Mouse (Mus musculus) lung, embryonic 14.5 days (tissue): ENCODE results near the gene Sox6. TPM values are rescaled to one million over a fixed set of nuclear protein-coding genes. Genes with fewer than 3 reads are reported as not detected.

Source experiments
- ATAC-seq: fragments of 200-750 bp; cut with Nextera tagmentation; 2 replicates; pipeline ENCODE4 v1.8.0; 2017; ENCODE audit warnings: mild to moderate bottlenecking, moderate TSS enrichment, moderate library complexity; ENCODE audit not compliant: insufficient read depth
- DNase-seq: peaks from one replicate; pipeline ENCODE4 v3.0.0-alpha.2; 2015
- H3K27ac ChIP-seq: fragments of 300-500 bp; sonication (generic); 2 replicates; pipeline ENCODE4 v1.5.1; 2014; ENCODE audit warnings: low read depth, mild to moderate bottlenecking, moderate library complexity
- H3K27me3 ChIP-seq: fragments of 300-500 bp; sonication (generic); 2 replicates; pipeline ENCODE4 v1.6.1; 2014; ENCODE audit warnings: low read length, control low read depth; ENCODE audit not compliant: insufficient read depth
- H3K36me3 ChIP-seq: fragments of 300-500 bp; sonication (generic); 2 replicates; pipeline ENCODE4 v1.6.1; 2014; ENCODE audit warnings: control low read depth; ENCODE audit not compliant: insufficient read depth
- H3K4me1 ChIP-seq: fragments of 300-500 bp; sonication (generic); 2 replicates; pipeline ENCODE4 v1.6.1; 2014; ENCODE audit warnings: antibody characterized with exemption, control low read depth; ENCODE audit not compliant: insufficient read depth
- H3K4me2 ChIP-seq: fragments of 300-500 bp; sonication (generic); 2 replicates; pipeline ENCODE4 v1.6.1; 2014; ENCODE audit warnings: mild to moderate bottlenecking
- H3K4me3 ChIP-seq: fragments of 300-500 bp; sonication (generic); 2 replicates; pipeline ENCODE4 v1.5.1; 2014; ENCODE audit warnings: low read depth, low read length
- H3K9ac ChIP-seq: fragments of 300-500 bp; sonication (generic); 2 replicates; pipeline ENCODE4 v1.6.1; 2014
- H3K9me3 ChIP-seq: fragments of 300-500 bp; sonication (generic); 2 replicates; pipeline ENCODE4 v1.6.1; 2016; ENCODE audit warnings: low read depth, low read length, control low read depth
- CTCF ChIP-seq: IDR thresholded peaks from 2 replicates; pipeline ENCODE4 v1.5.1; 2016; ENCODE audit warnings: antibody characterized with exemption, low read depth
- WGBS: fragments of 180-500 bp; shearing (Covaris S2); extraction: QIAGEN DNeasy Blood & Tissue Kit; methylation state at CpG from one replicate; pipeline ENCODE4 v1.1.7; 2014; 5-methylcytosine and 5-hydroxymethylcytosine counted together
- polyA plus RNA-seq: library from polyadenylated mRNA; unstranded; fragments of >200 nt; fragmentation: Nextera tagmentation; extraction: Ambion mirVana; gene quantifications from 2 replicates; pipeline ENCODE4 v1.2.1, GENCODE M21; 2014

Gene Sox6
- polyA plus RNA-seq, 1 experiment from 2014 or later: 22.0 TPM

GRCm38 (mm10) chr7:115543596-115543995 is 495.0 kb downstream of the Sox6 start:
- TF ChIP-seq CTCF: no peak
- H3K9me3 ChIP-seq: no peaks in the 10 kb centered on the region
- ATAC-seq (no peak), DNase-seq (no peak)
- no peaks in the 10 kb centered on the region for H3K27me3 ChIP-seq
- H3K9ac ChIP-seq: no peak overlapping the region
- no peak overlapping the region for H3K4me2 ChIP-seq
- no peaks in the 10 kb centered on the region for H3K36me3 ChIP-seq
- H3K4me1 ChIP-seq: no peaks in the 10 kb centered on the region
- H3K4me3 ChIP-seq: no peak overlapping the region
- WGBS: 71% methylated on average over 4 of the region's 4 CpGs
- H3K27ac ChIP-seq: no peak overlapping the region

- H3K4me1 ChIP-seq: no peaks in the 10 kb centered on the region
- ATAC-seq (no peak), DNase-seq (peak; percentile 15)
- 12% methylated on average over 2 of the region's 2 CpGs for WGBS
- H3K4me2 ChIP-seq: no peak overlapping the region
- no peak overlapping the region for H3K27ac ChIP-seq
- H3K27me3 ChIP-seq: no peaks in the 10 kb centered on the region
- H3K4me3 ChIP-seq: no peak overlapping the region
- H3K9me3 ChIP-seq: no peaks in the 10 kb centered on the region
- H3K36me3 ChIP-seq: no peaks in the 10 kb centered on the region
- no peak for TF ChIP-seq CTCF
- H3K9ac ChIP-seq: no peak overlapping the region
These were observed 498.3 kb downstream of the Sox6 start for GRCm38 (mm10) chr7:115540261-115540660.

- DNase-seq (no peak), ATAC-seq (no peak)
- H3K4me1 ChIP-seq: no peaks in the 10 kb centered on the region
- H3K9me3 ChIP-seq: no peaks in the 10 kb centered on the region
- no peak overlapping the region for H3K4me3 ChIP-seq
- H3K27ac ChIP-seq: no peak overlapping the region
- 77% methylated on average over 9 of the region's 9 CpGs for WGBS
- no peak for TF ChIP-seq CTCF
- H3K4me2 ChIP-seq: no peak overlapping the region
- no peaks in the 10 kb centered on the region for H3K36me3 ChIP-seq
- no peaks in the 10 kb centered on the region for H3K27me3 ChIP-seq
- no peak overlapping the region for H3K9ac ChIP-seq
These were observed 499.6 kb downstream of the Sox6 start for GRCm38 (mm10) chr7:115539003-115539402.

- H3K4me3 ChIP-seq: no peak overlapping the region
These were observed 501.0 kb downstream of the Sox6 start for GRCm38 (mm10) chr7:115537636-115538035.

GRCm38 (mm10) chr7:115536521-115536920 is 502.1 kb downstream of the Sox6 start:
- no peak for DNase-seq
- WGBS: 76% methylated on average over 2 of the region's 3 CpGs
- ATAC-seq: no peak
- Histone ChIP-seq H3K27me3 (no peaks in the 10 kb centered on the region), H3K27ac (no peak overlapping the region), H3K4me1 (no peaks in the 10 kb centered on the region), H3K4me3 (no peak overlapping the region), H3K9ac (no peak overlapping the region), H3K4me2 (no peak overlapping the region), H3K9me3 (no peaks in the 10 kb centered on the region), H3K36me3 (no peaks in the 10 kb centered on the region)
- no peak for TF ChIP-seq CTCF

More at GRCm38 (mm10) chr7:115537636-115538035, 501.0 kb downstream of the Sox6 start:
- WGBS: 88% methylated on average over 3 of the region's 3 CpGs
- Histone ChIP-seq H3K4me1 (no peaks in the 10 kb centered on the region), H3K9ac (no peak overlapping the region), H3K27ac (no peak overlapping the region), H3K36me3 (no peaks in the 10 kb centered on the region), H3K27me3 (no peaks in the 10 kb centered on the region), H3K9me3 (no peaks in the 10 kb centered on the region), H3K4me2 (no peak overlapping the region)
- ATAC-seq (no peak), DNase-seq (no peak)
- TF ChIP-seq CTCF: no peak

GRCm38 (mm10) chr7:115531875-115532274 is 506.7 kb downstream of the Sox6 start:
- DNase-seq: no peak
- H3K27me3 ChIP-seq: no peaks in the 10 kb centered on the region
- H3K4me3 ChIP-seq: no peak overlapping the region
- H3K4me1 ChIP-seq: no peaks in the 10 kb centered on the region
- no peak overlapping the region for H3K4me2 ChIP-seq
- H3K9ac ChIP-seq: no peak overlapping the region
- H3K9me3 ChIP-seq: no peaks in the 10 kb centered on the region
- 35% methylated on average over 1 of the region's 1 CpGs for WGBS
- no peak overlapping the region for H3K27ac ChIP-seq
- no peak; the same call in 1 of the 2 replicates for ATAC-seq
- no peak for TF ChIP-seq CTCF
- H3K36me3 ChIP-seq: no peaks in the 10 kb centered on the region

- H3K27ac ChIP-seq: no peak overlapping the region
- H3K4me2 ChIP-seq: no peak overlapping the region
- H3K9me3 ChIP-seq: no peaks in the 10 kb centered on the region
- H3K4me3 ChIP-seq: no peak overlapping the region
- H3K27me3 ChIP-seq: no peaks in the 10 kb centered on the region
- WGBS: 51% methylated on average over 2 of the region's 2 CpGs
- H3K9ac ChIP-seq: no peak overlapping the region
- ATAC-seq (no peak), DNase-seq (no peak)
- H3K36me3 ChIP-seq: no peaks in the 10 kb centered on the region
- no peak for TF ChIP-seq CTCF
- H3K4me1 ChIP-seq: no peaks in the 10 kb centered on the region
These were observed 507.4 kb downstream of the Sox6 start for GRCm38 (mm10) chr7:115531217-115531616.

- Histone ChIP-seq H3K4me3 (no peak overlapping the region), H3K36me3 (no peaks in the 10 kb centered on the region), H3K4me2 (no peak overlapping the region), H3K9ac (no peak overlapping the region), H3K9me3 (no peaks in the 10 kb centered on the region), H3K4me1 (no peaks in the 10 kb centered on the region; the same call in 1 of the 2 replicates), H3K27ac (no peak overlapping the region), H3K27me3 (no peaks in the 10 kb centered on the region)
- WGBS: 54% methylated on average over 1 of the region's 1 CpGs
- no peak for TF ChIP-seq CTCF
- ATAC-seq: no peak
- DNase-seq: no peak
These were observed 520.9 kb downstream of the Sox6 start for GRCm38 (mm10) chr7:115517701-115518100.
